Mouse (Mus musculus) testis, adult 10 weeks (tissue): Measurements from ENCODE around the gene Gm43517. TPM values are rescaled to one million over a fixed set of nuclear protein-coding genes. Genes with fewer than 3 reads are reported as not detected.

Experiments used
- polyA plus RNA-seq: library from polyadenylated mRNA; stranded (reverse); fragments of 350-450 nt; fragmentation: Illumina TruSeq; extraction: RNeasy Lipid Tissue Mini Kit (QIAGEN cat#74804); gene quantifications from one replicate; pipeline ENCODE4 v1.2.3, GENCODE M21; 2014; ENCODE audit warnings: low read depth, low replicate concordance

Gm43517 gene
- 0.11 TPM for polyA plus RNA-seq

DNA sequence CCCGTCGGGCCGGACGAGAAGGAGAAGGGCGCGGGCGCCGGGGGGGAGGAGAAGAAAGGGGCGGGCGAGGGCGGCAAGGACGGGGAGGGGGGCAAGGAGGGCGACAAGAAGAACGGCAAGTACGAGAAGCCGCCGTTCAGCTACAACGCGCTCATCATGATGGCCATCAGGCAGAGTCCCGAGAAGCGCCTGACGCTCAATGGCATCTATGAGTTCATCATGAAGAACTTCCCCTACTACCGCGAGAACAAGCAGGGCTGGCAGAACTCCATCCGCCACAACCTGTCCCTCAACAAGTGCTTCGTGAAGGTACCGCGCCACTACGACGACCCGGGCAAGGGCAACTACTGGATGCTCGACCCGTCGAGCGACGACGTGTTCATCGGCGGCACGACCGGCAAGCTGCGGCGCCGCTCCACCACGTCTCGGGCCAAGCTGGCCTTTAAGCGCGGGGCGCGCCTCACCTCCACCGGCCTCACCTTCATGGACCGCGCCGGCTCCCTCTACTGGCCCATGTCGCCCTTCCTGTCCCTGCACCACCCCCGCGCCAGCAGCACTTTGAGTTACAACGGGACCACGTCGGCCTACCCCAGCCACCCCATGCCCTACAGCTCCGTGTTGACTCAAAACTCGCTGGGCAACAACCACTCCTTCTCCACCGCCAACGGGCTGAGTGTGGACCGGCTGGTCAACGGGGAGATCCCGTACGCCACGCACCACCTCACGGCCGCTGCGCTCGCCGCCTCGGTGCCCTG, at the start of gene Gm43517:
Gene Gm43517, plus strand, starts transcription at position 299 of the 755 bp plus-strand sequence.

DNA sequence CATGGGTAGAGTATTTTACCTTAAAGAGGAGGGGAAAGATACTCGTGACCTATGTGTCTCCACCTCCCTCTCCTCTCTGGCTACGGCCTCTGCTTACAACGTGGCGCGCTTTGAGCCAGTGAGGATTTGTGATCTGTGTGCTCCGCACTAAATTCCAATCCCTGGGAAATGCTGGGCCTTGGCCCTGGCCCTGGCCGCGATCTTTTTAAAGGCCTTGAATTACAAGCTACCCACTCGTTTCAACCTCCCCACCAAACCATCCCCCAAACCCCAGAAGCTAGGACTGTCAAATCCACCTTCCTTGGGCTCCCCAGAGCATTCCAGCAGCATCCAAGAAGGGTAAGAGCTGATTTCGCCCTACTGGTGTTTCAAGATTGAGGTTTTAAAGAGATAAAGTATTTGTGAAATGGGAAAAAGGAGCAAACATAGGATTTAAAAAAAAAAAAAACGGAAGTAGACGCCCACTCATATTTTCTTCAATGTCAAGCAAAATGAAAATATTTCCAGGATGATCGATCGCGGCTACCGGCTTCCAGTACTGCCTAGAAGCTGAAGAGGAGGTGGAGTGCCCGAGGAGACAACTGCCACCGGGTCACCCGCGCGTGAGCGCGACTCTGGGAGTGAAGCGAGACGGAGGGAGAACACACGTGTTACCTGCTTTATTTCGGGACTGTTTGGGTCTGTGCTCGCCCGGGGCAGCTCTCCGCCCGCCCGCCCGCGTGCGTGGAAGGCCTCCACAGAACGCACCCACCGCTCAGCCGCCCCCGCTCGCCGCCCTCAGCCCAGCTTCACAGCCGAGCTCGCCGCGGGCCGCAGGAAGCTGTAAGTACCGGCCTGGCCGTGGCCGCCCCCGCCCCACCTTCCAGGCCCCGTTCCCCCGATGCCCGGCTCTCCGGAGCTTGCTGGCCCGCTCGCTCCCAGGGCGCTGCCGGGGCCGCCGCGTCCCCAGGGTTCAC, 2.1 kb upstream of the Gm43517 start, which contains the start of gene Foxg1:
Gene Foxg1, plus strand, starts transcription at position 96 of the 956 bp plus-strand sequence.

Other genes with a start within 250 kb of the Gm43517 start
- 0.59 TPM for gene Foxg1, start 2.5 kb upstream of the Gm43517 start, polyA plus RNA-seq